Mouse (Mus musculus) liver, postnatal 0 days (tissue): ENCODE results near the gene Mfge8. TPM values are rescaled to one million over a fixed set of nuclear protein-coding genes. Genes with fewer than 3 reads are reported as not detected.

Experiments
- ATAC-seq: fragments of 200-750 bp; cut with Nextera tagmentation; 2 replicates; pipeline ENCODE4 v1.8.0; 2017; ENCODE audit warnings: mild to moderate bottlenecking, moderate library complexity
- DNase-seq: peaks from one replicate; pipeline ENCODE4 v3.0.0-alpha.2; 2016
- H3K27ac ChIP-seq: fragments of 300-500 bp; sonication (generic); 2 replicates; pipeline ENCODE4 v1.5.1; 2014; ENCODE audit warnings: antibody characterized with exemption, moderate library complexity, mild to moderate bottlenecking, low read depth
- H3K27me3 ChIP-seq: fragments of 300-500 bp; sonication (generic); 2 replicates; pipeline ENCODE4 v1.6.1; 2014; ENCODE audit warnings: low read length, control low read depth, mixed read lengths; ENCODE audit not compliant: insufficient read depth
- H3K36me3 ChIP-seq: fragments of 300-500 bp; sonication (generic); replicated peaks from 2 replicates; pipeline ENCODE4 v1.6.1; 2014; ENCODE audit warnings: mild to moderate bottlenecking, control low read depth, low read length, moderate library complexity, mixed read lengths; ENCODE audit not compliant: insufficient read depth
- H3K4me1 ChIP-seq: fragments of 300-500 bp; sonication (generic); 2 replicates; pipeline ENCODE4 v1.6.1; 2014; ENCODE audit warnings: antibody characterized with exemption, mild to moderate bottlenecking, control low read depth; ENCODE audit not compliant: insufficient read depth
- H3K4me2 ChIP-seq: fragments of 300-500 bp; sonication (generic); 2 replicates; pipeline ENCODE4 v1.6.1; 2014; ENCODE audit warnings: low read depth, mild to moderate bottlenecking, low read length, moderate library complexity, mixed read lengths
- H3K4me3 ChIP-seq: fragments of 300-500 bp; sonication (generic); 2 replicates; pipeline ENCODE4 v1.5.1; 2014; ENCODE audit warnings: low read depth, low read length
- H3K9ac ChIP-seq: fragments of 300-500 bp; sonication (generic); replicated peaks from 2 replicates; pipeline ENCODE4 v1.6.1; 2014; ENCODE audit warnings: mild to moderate bottlenecking, moderate library complexity
- H3K9me3 ChIP-seq: fragments of 300-500 bp; sonication (generic); 2 replicates; pipeline ENCODE4 v1.6.1; 2016; ENCODE audit warnings: mild to moderate bottlenecking, control low read depth, low read length, mixed read lengths
- CTCF ChIP-seq: sonication (generic); IDR thresholded peaks from 2 replicates; pipeline ENCODE4 v1.5.1; 2016; ENCODE audit warnings: antibody characterized with exemption, low read depth
- EP300 ChIP-seq: IDR thresholded peaks from 2 replicates; pipeline ENCODE4 v1.6.1; 2016; ENCODE audit warnings: antibody characterized with exemption, low read depth, mild to moderate bottlenecking
- WGBS: fragments of 180-500 bp; shearing (Covaris S2); extraction: QIAGEN DNeasy Blood & Tissue Kit; methylation state at CpG from one replicate; pipeline ENCODE4 v1.1.7; 2014; ENCODE audit not compliant: insufficient replicate concordance; 5-methylcytosine and 5-hydroxymethylcytosine counted together
- polyA plus RNA-seq: library from polyadenylated mRNA; unstranded; fragments of >200 nt; fragmentation: Nextera tagmentation; extraction: Ambion mirVana; gene quantifications from 2 replicates; pipeline ENCODE4 v1.2.1, GENCODE M21; 2015

Mfge8 gene
- 55.5 and 61.1 TPM in 2 replicates for polyA plus RNA-seq

DNA sequence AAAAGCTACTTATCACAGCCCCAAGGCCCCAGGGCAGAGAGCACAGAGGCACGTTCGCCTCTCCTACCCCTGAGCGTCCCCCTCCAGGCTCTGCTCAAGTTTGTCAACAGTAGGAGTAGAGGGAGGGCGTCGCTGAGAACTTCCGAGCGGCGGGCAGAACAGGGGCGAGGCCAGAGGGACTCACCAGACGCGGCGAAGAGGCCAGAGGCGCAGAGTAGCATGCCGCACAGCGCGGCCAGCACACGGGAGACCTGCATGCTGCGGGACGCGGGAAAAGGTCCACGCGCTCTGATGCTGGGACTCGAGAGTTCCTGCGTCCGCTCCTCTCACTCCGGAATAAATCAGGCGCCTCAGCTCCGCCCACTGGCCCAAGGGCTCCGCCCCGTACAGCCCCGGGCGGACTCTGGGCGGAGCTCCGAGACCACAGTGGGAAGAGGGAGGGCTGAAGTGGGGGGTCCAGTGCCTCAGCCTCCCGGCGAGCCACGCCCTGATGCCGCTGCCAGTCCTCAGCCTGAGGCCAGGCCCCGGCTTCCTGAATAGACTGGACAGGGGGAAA lies at the start of gene Mfge8:
Gene Mfge8, minus strand, starts transcription at position 350 of the 556 bp plus-strand sequence.
- peak within 1 kb of the TSS; percentile 69 for H3K9ac ChIP-seq
- WGBS = 0% methylated on average over 38 of the region's 39 CpGs
- H3K36me3 ChIP-seq = no peaks in the 10 kb centered on the region
- peak; percentile 87 for DNase-seq
- ATAC-seq = peak; percentile 93
- H3K27me3 ChIP-seq = no peaks in the 10 kb centered on the region
- peaks cover 5% of the 10 kb centered on the region; the same call in 1 of the 2 replicates for H3K4me1 ChIP-seq
- H3K27ac ChIP-seq = 0 out of 2 replicates have a peak within 1 kb of the TSS, but pooled peaks have one; percentile 34
- H3K9me3 ChIP-seq = no peaks in the 10 kb centered on the region
- TF ChIP-seq EP300 = no peak
- no peak for TF ChIP-seq CTCF
- peak within 1 kb of the TSS; percentile 92 for H3K4me2 ChIP-seq
- peak within 1 kb of the TSS; percentile 68 for H3K4me3 ChIP-seq

GRCm38 (mm10) chr7:79194560-79195413 lies 45.9 kb upstream of the Mfge8 start:
- H3K4me2 ChIP-seq = no peak overlapping the region

GRCm38 (mm10) chr7:79193936-79194335 lies 45.1 kb upstream of the Mfge8 start:
- no peak overlapping the region for H3K4me2 ChIP-seq
- no peak overlapping the region for H3K27ac ChIP-seq
- no peaks in the 10 kb centered on the region for H3K27me3 ChIP-seq
- no peaks in the 10 kb centered on the region for H3K9me3 ChIP-seq
- H3K4me1 ChIP-seq = peaks cover 7% of the 10 kb centered on the region
- H3K4me3 ChIP-seq = no peak overlapping the region
- ATAC-seq (no peak), DNase-seq (no peak)
- no peaks in the 10 kb centered on the region for H3K36me3 ChIP-seq
- H3K9ac ChIP-seq = no peak overlapping the region
- WGBS = 32% methylated on average over 5 of the region's 5 CpGs
- TF ChIP-seq CTCF = no peak
- no peak for TF ChIP-seq EP300

More at GRCm38 (mm10) chr7:79194560-79195413, 45.9 kb upstream of the Mfge8 start:
- Histone ChIP-seq H3K27me3 (no peaks in the 10 kb centered on the region), H3K9me3 (no peaks in the 10 kb centered on the region), H3K4me3 (no peak overlapping the region), H3K9ac (no peak overlapping the region), H3K4me1 (peaks cover 7% of the 10 kb centered on the region), H3K27ac (no peak overlapping the region), H3K36me3 (no peaks in the 10 kb centered on the region)
- WGBS = 83% methylated on average over 16 of the region's 16 CpGs
- ATAC-seq = no peak
- DNase-seq = no peak
- TF ChIP-seq CTCF (no peak), EP300 (no peak)

- Histone ChIP-seq H3K4me1 (peaks cover 7% of the 10 kb centered on the region), H3K9ac (no peak overlapping the region), H3K27ac (no peak overlapping the region), H3K4me3 (no peak overlapping the region), H3K36me3 (no peaks in the 10 kb centered on the region), H3K9me3 (no peaks in the 10 kb centered on the region), H3K4me2 (no peak overlapping the region), H3K27me3 (no peaks in the 10 kb centered on the region)
- no peak for TF ChIP-seq EP300
- no peak for TF ChIP-seq CTCF
- no peak for DNase-seq
- WGBS = 54% methylated on average over 5 of the region's 5 CpGs
- no peak for ATAC-seq
Observed at GRCm38 (mm10) chr7:79191501-79191900, 42.6 kb upstream of the Mfge8 start.

DNA sequence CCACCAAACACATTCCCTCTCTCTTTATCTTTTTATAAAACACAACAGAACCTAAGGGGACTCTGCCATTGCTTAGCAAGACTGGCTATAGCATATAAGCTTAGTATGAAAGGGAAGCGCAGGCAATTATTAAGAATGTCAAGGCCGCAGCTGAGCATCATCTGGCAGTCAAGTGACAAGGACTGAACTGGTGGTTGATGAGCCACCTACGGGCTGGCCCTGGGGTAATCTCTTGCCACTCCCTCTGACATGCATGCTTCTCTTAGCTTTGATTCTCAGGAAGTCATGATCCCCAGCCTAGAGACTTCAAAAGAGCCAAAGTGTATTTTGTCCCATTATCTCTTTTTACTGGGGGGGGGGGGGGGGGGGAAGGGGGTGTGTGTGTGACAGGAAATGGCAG lies 41.7 kb upstream of the Mfge8 start:
- DNase-seq (no peak), ATAC-seq (no peak)
- H3K4me3 ChIP-seq = no peak overlapping the region
- WGBS = 40% methylated on average over 3 of the region's 3 CpGs
- no peak overlapping the region for H3K4me2 ChIP-seq
- H3K9me3 ChIP-seq = no peaks in the 10 kb centered on the region
- peaks cover 7% of the 10 kb centered on the region for H3K4me1 ChIP-seq
- H3K27me3 ChIP-seq = no peaks in the 10 kb centered on the region
- no peak overlapping the region for H3K27ac ChIP-seq
- no peaks in the 10 kb centered on the region for H3K36me3 ChIP-seq
- H3K9ac ChIP-seq = no peak overlapping the region
- TF ChIP-seq CTCF (no peak), EP300 (no peak)

- H3K9me3 ChIP-seq = no peaks in the 10 kb centered on the region
- H3K4me2 ChIP-seq = no peak overlapping the region
- 34% methylated on average over 3 of the region's 5 CpGs for WGBS
- H3K36me3 ChIP-seq = no peaks in the 10 kb centered on the region
- no peak overlapping the region for H3K4me3 ChIP-seq
- H3K27ac ChIP-seq = no peak overlapping the region
- no peaks in the 10 kb centered on the region for H3K27me3 ChIP-seq
- peaks cover 7% of the 10 kb centered on the region for H3K4me1 ChIP-seq
- H3K9ac ChIP-seq = no peak overlapping the region
- no peak for ATAC-seq
- DNase-seq = no peak
- TF ChIP-seq CTCF (no peak), EP300 (no peak)
Observed at GRCm38 (mm10) chr7:79189211-79189610, 40.4 kb upstream of the Mfge8 start.
